Mouse (Mus musculus) bone marrow macrophage, adult 2 months (primary cell): ENCODE measurements around the gene Hmcn2.
A peak's percentile ranks its signal among the peaks of the same experiment; 100 is the strongest.

Source experiments
- CTCF ChIP-seq: IDR thresholded peaks from 2 replicates; pipeline ENCODE4 v1.5.1; 2012; ENCODE audit warnings: low read depth, mild to moderate bottlenecking, low read length, moderate library complexity
- POLR2A ChIP-seq: IDR thresholded peaks from 2 replicates; pipeline ENCODE4 v1.6.1; 2012; ENCODE audit warnings: mild to moderate bottlenecking, low read depth, low read length, borderline replicate concordance

DNA sequence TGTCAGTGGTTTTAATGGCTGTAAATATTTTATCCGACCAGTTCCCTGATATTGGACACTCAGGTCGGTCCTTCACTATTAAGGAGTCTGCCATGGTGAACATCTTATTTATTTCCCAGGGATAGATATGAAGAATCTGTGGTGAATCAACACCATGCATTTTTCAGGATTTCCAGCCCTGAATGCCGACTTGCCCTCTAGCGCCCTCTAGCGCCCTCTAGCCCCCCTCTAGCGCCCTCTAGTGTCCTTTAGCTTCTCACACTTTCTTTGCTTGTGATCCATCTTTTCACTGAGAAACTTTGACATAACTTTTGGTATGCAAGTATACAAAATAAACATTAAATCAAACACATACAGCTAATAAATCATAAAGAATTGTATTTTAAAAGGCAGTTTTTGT, 22.8 kb upstream of the Hmcn2 start:
- TF ChIP-seq CTCF (peak; percentile 100), POLR2A (no peak)
